Mouse (Mus musculus): ENCODE measurements around the gene Dlgap3.

DNA sequence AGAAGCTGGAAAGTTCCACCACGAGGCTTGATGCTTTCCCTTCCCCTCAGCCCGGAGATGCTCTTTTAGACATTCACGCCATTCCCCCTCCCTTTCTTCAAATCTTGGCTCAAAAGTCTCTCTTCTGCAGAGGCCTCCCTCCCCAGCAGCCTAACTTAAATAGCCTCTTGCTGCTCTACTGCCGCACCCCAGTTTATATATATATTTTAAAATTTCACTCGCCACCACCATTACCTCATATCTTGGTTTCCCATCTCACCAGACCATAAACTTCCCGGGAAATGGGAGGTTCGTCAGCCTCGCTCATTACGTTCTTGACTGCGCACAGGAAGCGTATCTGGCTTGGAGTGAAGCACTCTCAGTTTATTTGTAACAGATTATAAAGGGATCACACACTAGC lies 9.0 kb downstream of the Dlgap3 start:
- TF ChIP-seq ZC3H11A (IDR thresholded peaks at IDR 0.05; ENCODE audit: borderline replicate concordance, low read depth, low read length) (no peak), HCFC1 (IDR thresholded peaks at IDR 0.05; ENCODE audit: borderline replicate concordance, insufficient read depth, low read length) (no peak), MAFK (IDR thresholded peaks at IDR 0.05; ENCODE audit: insufficient read depth, low read depth, low read length) (no peak)

All from ES-E14 (cell line).